Mouse (Mus musculus) gastrocnemius, postnatal 36 days (tissue): Measurements from ENCODE around the gene Olfr307. TPM values are rescaled to one million over a fixed set of nuclear protein-coding genes. Genes with fewer than 3 reads are reported as not detected.
"Not testable (repeated sequence)": the region's sequence is repeated elsewhere in the genome, so short reads cannot be mapped to it uniquely, and the experiment has no call there.

ENCODE experiments used
- DNase-seq, 2 experiments: peaks; one replicate each; pipeline ENCODE4 v3.0.0; 2022
- intact Hi-C: fragments of 180-260 bp; cut with DNase I; formaldehyde crosslinking; loops from one replicate; pipeline ENCODE4 v1.15.1; 2025
- long read RNA-seq, 2 experiments: library from polyadenylated mRNA; stranded (forward); transcript quantifications; one replicate each; pipeline ENCODE4 v2.0.0; 2021
- microRNA-seq, 2 experiments: library from miRNA; unstranded; fragments of <30 nt; microRNA quantifications; one replicate each; pipeline ENCODE4 v1.2.0; 2021
- total RNA-seq, 2 experiments: library from RNA; stranded (reverse); gene quantifications; 2 replicates each; pipeline ENCODE4 v1.2.3; 2021

Olfr307 gene
- not detected for total RNA-seq
- long read RNA-seq, experiment 1 = 0 reads
- long read RNA-seq, experiment 2 = 0 reads

DNA sequence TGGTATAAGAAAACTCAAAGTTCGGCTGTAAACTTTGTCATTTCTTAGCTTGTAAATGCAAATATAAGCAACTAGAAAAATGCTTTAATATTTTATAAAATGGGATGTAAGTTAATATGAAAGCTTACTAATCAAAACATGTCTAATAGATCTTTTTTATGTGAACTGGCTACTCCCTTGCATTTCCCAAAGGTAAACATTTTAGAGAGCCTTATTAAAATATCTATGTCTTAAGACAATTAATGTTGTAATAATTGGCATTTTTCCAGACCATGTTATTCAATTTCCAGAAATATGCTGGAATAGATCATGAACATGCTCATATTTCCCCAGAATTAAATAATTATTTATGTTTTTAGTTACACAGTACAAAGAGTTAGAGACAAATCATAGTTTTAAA lies at the start of gene Olfr307:
Gene Olfr307 (minus strand): TSS at position 101 of the 400 bp plus-strand sequence.
- intact Hi-C loops = no loop called here
- no peak for DNase-seq

DNA sequence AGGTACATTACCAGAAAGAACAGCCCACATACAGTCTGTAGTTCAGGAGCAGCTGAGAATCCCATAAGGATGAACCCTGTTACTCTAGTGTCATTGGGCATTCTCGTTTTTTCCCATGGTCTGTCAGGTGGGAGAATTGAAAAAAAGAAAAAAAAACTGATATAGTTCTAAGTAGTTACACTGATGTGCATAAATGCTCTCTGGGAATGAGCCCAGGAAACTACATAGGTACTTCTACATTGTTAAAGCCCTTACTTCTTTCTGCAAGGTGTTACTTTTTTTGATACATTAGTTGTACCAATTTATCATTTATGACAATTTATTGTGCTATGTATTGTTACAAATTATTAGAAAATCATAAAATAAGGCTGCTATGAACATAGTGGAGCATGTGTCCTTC lies 49.2 kb upstream of the Olfr307 start, which contains the start of gene Olfr304:
Gene Olfr304 (minus strand): TSS at position 101 of the 400 bp plus-strand sequence.
- DNase-seq = no peak
- intact Hi-C loops = no loop called here

DNA sequence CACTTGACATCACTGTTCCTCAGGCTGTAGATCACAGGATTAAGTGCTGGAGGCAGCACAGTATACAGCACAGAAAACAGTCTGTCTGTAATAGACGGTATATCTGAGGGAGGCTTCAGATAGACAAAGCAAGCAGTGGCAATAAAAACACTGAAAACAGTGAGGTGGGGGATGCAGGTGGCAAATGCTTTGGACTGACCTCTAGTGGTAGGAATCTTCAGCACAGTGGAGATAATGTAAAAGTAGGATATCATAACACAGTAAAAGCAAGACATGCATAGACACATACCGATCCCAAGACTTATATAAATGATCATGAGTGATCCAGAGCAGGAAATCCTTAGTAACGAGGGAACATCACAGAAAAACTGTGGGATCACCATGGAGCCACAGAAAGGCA lies 48.4 kb upstream of the Olfr307 start:
- no peak for DNase-seq
- intact Hi-C loops = no loop called here

DNA sequence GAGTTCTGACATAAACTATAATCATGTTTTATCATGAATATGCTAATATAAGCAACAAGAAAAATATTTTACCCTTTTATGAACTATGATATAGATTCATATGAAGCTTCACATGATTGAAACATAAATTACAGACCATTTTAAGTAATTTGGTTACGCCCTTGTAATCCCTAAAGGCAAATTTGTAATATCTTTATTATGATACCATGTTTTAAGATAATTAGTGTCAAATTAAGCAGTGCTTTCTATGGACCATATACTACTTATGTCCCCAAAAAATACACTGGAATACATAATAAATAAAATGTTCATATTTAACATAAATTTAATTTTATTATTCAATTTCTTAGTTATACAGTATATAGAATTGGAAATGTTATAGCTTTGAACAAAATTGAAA lies 29.4 kb upstream of the Olfr307 start, which contains the start of gene Olfr305:
Gene Olfr305 (minus strand): TSS at position 101 of the 400 bp plus-strand sequence.
- DNase-seq = no peak
- intact Hi-C loops = no loop called here

DNA sequence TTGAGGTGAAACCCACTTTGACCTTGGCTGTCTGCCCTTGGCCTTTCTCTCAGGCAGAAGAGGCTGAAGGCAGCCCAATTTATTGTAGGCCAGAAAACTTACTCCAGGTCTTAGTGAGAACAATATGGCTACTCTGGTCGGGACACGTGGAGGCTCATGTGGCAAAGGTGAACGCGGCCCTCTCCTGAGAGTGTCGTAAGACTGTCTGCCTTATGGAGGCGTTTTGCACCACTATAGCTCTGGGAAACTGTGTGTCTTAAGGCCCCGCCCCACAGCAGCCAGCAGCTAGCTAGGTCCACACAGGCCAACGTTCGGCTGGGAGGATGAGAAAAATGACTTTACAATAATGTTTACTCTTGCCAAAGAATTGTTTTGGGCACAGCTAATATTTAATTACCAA lies 8.9 kb upstream of the Olfr307 start:
- intact Hi-C loops, DNase-seq: not testable (repeated sequence)

DNA sequence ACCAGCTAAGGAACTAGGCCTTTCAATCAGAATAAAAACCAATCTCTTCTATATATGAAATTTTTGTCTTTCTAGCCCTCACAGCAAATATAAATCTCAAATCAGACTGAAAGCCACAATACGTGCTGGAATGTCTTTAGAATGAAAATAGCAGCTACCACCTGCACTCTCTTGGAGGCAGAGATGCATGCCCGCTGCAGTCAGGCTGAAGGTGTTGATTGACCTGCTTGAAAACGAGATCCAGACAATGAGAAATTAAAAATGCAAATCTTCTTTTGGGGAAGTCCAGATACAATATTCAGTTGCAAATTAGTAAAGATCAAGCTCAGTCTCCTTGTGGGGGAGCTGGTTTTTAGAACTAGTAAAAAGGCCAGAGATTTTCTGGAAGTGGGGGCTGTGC lies 6.9 kb upstream of the Olfr307 start:
- intact Hi-C loops = no loop called here
- no peak for DNase-seq

DNA sequence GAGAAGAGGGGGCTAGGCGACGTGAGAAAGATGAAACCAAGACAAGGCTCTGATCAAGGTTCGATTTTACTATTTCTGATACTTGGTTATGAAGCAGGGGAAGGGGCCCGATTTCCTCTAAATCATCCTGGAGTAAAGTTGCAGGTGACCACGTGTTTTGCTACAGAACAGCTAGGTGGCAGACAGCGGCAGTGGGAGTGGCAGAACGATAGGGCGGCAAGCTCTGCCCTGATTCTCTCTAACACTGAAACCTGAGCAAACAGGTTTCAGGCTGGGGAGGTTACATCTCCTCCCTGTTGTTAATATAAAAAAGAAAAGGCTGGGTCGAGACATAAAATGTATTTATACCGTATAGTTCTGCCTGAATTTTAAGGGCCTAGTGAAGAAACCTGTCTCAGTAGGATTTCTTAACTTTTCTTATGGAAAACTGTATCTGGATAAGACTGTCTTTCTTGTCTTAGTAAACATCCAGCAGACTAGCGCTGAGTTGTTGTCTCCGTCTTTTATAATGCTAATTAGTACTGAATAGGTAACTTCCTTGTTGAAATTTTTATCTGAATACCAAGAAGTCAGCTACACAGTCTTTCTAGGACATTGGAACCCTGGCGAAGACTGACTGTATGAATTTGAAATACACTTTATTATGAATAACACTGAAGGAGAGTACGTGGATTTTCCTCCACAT lies 5.6 kb upstream of the Olfr307 start:
- intact Hi-C loops = no loop called here
- DNase-seq = no peak

DNA sequence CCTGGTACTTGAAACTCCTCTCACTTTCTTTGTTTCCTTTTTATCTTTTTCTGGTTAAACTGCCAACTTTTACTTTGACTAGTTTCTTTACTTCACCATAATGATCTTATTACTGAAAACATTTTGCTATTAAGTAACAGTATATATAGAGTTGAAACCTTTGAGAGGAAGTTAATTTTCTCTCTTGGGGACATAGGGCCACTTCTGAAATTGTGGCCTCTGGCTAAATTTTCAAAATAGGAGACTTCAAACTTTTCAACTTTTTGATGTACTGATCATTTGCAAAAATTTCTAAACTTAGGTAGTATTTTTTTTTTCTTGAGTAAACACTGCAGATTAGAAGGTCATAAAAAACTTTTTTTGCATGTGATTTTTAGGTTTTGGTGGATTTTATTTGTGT lies 11.9 kb downstream of the Olfr307 start, which contains the start of gene Olfr308:
Gene Olfr308 (minus strand): TSS at position 101 of the 400 bp plus-strand sequence.
- DNase-seq = no peak
- intact Hi-C loops = no loop called here

DNA sequence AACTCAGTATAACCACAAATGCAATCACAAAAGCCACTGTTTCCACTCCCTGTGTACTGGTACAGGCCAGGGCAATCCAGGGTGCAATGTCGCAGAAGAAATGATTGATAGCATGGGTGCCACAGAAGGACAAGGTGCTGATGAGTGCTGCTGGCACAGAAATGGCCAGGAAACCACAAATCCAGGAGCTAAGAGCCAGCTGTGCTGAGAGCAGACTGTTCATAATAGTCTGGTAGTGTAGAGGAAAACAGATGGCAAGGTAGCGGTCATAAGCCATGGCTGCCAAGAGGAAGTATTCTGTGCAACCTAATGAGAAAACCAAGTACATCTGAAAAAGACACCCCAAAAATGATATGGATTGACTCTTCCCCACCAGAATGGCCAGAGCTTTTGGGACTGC lies 16.1 kb downstream of the Olfr307 start:
- intact Hi-C loops = no loop called here
- no peak for DNase-seq

DNA sequence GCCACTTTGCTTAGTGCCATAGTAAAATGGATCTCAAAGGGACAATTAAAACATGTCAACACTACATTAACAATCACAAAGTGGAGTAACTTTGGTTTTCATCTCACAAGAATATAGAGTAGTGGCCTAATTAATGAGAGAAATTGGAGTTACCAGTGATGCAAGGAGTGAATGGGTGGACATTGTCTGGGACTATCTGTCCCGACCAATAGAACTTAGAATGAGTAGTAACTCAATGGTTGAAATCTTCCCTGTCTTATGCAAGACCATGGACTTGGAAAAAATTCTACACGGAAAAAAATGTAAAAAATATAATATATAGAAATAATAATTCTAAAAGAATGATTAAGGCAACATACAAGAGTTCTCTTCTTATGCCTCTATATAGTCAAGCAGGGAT lies 23.8 kb downstream of the Olfr307 start, which contains the start of gene Olfr309:
Gene Olfr309 (minus strand): TSS at position 101 of the 400 bp plus-strand sequence.
- intact Hi-C loops = no loop called here
- no peak for DNase-seq

Small RNAs within 50 kb of the gene (microRNA-seq; reads per million reads assigned to microRNA genes)
- gene Gm23192 = 0 reads per million in 2 experiments

Other genes starting within 250 kb of the Olfr307 start
- gene Vmn2r75, start 165.8 kb downstream of the Olfr307 start, total RNA-seq = not detected
- not detected for gene Vmn2r76, start 91.3 kb downstream of the Olfr307 start, total RNA-seq
- gene Olfr310, start 60.4 kb downstream of the Olfr307 start, total RNA-seq = not detected
- not detected for gene Olfr309, start 23.9 kb downstream of the Olfr307 start, total RNA-seq
- gene Olfr308, start 12.0 kb downstream of the Olfr307 start, total RNA-seq = not detected
- gene Olfr305, start 29.3 kb upstream of the Olfr307 start, total RNA-seq = not detected
- gene Olfr304, start 49.1 kb upstream of the Olfr307 start, total RNA-seq = not detected
- not detected for gene Olfr303, start 60.2 kb upstream of the Olfr307 start, total RNA-seq
- gene Olfr301, start 66.3 kb upstream of the Olfr307 start, total RNA-seq = not detected
- gene Olfr299, start 122.3 kb upstream of the Olfr307 start, total RNA-seq = not detected
- not detected for gene Olfr298, start 154.9 kb upstream of the Olfr307 start, total RNA-seq
- gene Olfr297, start 182.4 kb upstream of the Olfr307 start, total RNA-seq = not detected
- gene Olfr295, start 246.3 kb upstream of the Olfr307 start, total RNA-seq = not detected